Mouse (Mus musculus): ENCODE data around the gene Aoc3. TPM values are rescaled to one million over a fixed set of nuclear protein-coding genes. Genes with fewer than 3 reads are reported as not detected.
"Not testable (repeated sequence)": the region's sequence is repeated elsewhere in the genome, so short reads cannot be mapped to it uniquely, and the experiment has no call there.

Aoc3 gene
- total and polyA plus RNA-seq, 2 experiments from 2014 or later, result 0.08 to 0.43 TPM

DNA sequence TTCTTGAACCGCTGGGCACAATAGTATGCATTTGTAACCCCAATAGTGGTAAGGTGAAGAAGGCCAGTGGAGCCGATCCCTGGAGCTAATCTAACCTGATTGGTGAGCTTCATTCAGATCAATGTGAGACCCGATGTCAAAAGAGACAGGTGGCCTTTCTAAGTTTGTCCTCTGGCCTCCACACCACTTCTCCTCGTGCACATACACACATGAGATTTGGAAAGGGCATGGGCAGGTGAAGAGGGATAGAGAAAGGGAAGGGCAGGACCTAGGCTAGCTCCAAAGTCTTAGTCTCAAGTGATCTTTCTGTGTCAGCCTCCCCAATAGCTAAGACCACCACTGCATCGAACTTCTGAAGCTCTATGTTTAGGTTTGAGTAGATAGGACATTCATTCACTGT lies 39.7 kb downstream of the Aoc3 start:
- H3K4me1 ChIP-seq (ENCODE audit: insufficient read depth), result no peaks in the 10 kb centered on the region
- H3K4me3 ChIP-seq (ENCODE audit: low read depth, low read length), result no peak overlapping the region
- no peak for ATAC-seq
- H3K9me3 ChIP-seq (ENCODE audit: low read length), result no peaks in the 10 kb centered on the region
- DNase-seq, result no peak
- no peaks in the 10 kb centered on the region for H3K27me3 ChIP-seq (ENCODE audit: insufficient read depth, low read length)
- H3K27ac ChIP-seq (ENCODE audit: low read depth, low read length), result no peak overlapping the region
- H3K4me2 ChIP-seq (ENCODE audit: low read depth), result no peak overlapping the region
- H3K36me3 ChIP-seq (ENCODE audit: insufficient read depth), result no peaks in the 10 kb centered on the region
- WGBS, result 75% methylated on average over 5 of the region's 5 CpGs
- no peak for TF ChIP-seq CTCF (IDR thresholded peaks at IDR 0.05; ENCODE audit: low read depth)
- no peak overlapping the region for H3K9ac ChIP-seq

DNA sequence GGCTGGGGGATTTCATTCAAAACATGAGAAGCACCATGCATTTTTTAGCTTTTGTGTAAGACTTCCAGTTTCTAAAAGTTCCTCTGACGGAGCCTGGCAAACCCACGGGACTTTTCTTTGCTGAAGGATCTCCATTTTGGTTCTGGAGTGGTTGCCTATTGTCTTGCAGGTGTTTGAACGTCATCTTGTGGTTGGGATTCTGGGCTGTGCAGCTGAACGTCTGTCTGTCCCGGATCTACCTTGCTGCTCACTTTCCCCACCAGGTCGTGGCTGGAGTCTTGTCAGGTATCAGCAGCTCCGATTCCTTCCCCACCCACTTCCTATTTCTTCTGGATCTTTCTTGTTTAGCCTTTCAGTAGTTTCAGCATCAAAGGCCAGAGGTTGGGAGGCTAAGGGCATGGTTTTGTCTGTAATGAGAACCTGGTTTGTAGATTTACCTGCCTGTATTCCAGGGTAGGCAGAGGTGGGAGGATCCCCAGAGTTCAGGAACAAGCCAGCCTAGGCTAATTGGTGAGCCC lies 44.1 kb downstream of the Aoc3 start:
- TF ChIP-seq CTCF (IDR thresholded peaks at IDR 0.05; ENCODE audit: low read depth), result no peak
- ATAC-seq (no peak), DNase-seq (no peak)
- Histone ChIP-seq H3K27ac (ENCODE audit: low read depth, low read length) (no peak overlapping the region), H3K9ac (no peak overlapping the region), H3K27me3 (ENCODE audit: insufficient read depth, low read length) (peaks cover 3% of the 10 kb centered on the region; the same call in 1 of the 2 replicates), H3K4me2 (ENCODE audit: low read depth) (no peak overlapping the region), H3K36me3 (ENCODE audit: insufficient read depth) (no peaks in the 10 kb centered on the region), H3K4me1 (ENCODE audit: insufficient read depth) (no peaks in the 10 kb centered on the region), H3K4me3 (ENCODE audit: low read depth, low read length) (no peak overlapping the region), H3K9me3 (ENCODE audit: low read length) (no peaks in the 10 kb centered on the region)
- WGBS, result 53% methylated on average over 7 of the region's 7 CpGs

DNA sequence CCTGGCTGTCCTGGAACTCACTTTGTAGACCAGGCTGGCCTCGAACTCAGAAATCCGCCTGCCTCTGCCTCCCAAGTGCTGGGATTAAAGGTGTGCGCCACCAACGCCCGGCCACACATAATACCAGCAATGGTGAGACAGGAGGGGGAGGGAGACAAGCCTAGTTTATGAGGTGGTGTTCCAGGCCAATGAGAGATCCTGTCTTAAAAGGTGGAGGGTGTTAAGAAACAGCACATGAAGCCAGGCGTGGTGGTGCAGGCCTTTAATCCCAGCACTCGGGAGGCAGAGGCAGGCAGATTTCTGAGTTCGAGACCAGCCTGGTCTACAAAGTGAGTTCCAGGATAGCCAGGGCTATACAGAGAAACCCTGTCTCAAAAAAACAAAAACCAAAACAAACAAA lies 47.8 kb downstream of the Aoc3 start:
- not testable (repeated sequence) for H3K4me1 ChIP-seq (ENCODE audit: insufficient read depth); H3K36me3 ChIP-seq (ENCODE audit: insufficient read depth); H3K27ac ChIP-seq (ENCODE audit: low read depth, low read length); DNase-seq; H3K27me3 ChIP-seq (ENCODE audit: insufficient read depth, low read length); ATAC-seq; H3K4me2 ChIP-seq (ENCODE audit: low read depth); H3K9ac ChIP-seq; H3K4me3 ChIP-seq (ENCODE audit: low read depth, low read length); H3K9me3 ChIP-seq (ENCODE audit: low read length)
- WGBS, result 92% methylated on average over 8 of the region's 8 CpGs

DNA sequence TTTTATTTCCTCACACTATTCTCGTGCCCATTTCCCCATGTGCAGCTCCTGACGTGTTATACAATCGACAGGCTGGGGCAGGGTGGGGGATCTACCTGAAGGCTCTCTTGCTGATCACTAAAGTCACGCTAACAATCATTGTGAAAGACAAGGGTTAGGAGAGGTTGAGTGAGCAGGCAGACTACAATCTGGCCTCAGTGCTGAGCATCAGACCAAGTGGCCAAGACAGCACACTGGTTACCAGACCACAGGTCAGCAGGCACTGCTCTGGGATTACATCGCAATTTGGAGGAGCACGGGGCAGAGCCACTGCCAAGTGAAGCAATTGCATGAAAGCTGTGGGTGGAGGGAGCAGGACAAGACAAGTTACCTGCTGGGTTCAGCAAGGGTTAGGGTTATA lies 48.5 kb downstream of the Aoc3 start:
- WGBS, result 82% methylated on average over 6 of the region's 6 CpGs
- no peak overlapping the region for H3K4me2 ChIP-seq (ENCODE audit: low read depth)
- H3K36me3 ChIP-seq (ENCODE audit: insufficient read depth), result no peaks in the 10 kb centered on the region
- DNase-seq (no peak), ATAC-seq (no peak)
- no peak overlapping the region for H3K27ac ChIP-seq (ENCODE audit: low read depth, low read length)
- no peak for TF ChIP-seq CTCF (IDR thresholded peaks at IDR 0.05; ENCODE audit: low read depth)
- H3K27me3 ChIP-seq (ENCODE audit: insufficient read depth, low read length), result peaks cover 3% of the 10 kb centered on the region; the same call in 1 of the 2 replicates
- H3K9ac ChIP-seq, result no peak overlapping the region
- H3K4me1 ChIP-seq (ENCODE audit: insufficient read depth), result no peaks in the 10 kb centered on the region
- H3K9me3 ChIP-seq (ENCODE audit: low read length), result no peaks in the 10 kb centered on the region
- H3K4me3 ChIP-seq (ENCODE audit: low read depth, low read length), result no peak overlapping the region

DNA sequence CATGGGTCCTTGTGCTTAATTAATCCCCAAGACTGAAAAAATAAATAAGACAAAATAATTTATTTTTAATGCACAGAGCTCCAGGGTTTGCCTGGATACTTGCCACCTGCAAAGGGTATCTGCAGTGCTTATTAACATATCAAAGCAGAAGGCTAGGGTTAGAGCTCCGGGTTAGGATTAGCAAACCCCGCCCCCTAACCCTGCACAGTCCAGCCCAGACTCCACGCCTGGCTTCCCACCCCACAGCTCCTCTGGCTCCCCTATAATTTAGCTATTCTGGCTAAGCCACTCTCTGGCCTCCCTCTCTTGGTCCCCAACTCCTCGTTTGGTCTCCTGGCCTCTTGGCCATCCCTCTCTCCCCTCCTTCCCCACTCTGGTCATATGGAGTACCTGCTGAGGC lies 51.4 kb downstream of the Aoc3 start:
- TF ChIP-seq CTCF (IDR thresholded peaks at IDR 0.05; ENCODE audit: low read depth), result no peak
- Histone ChIP-seq H3K27ac (ENCODE audit: low read depth, low read length) (no peak overlapping the region), H3K9me3 (ENCODE audit: low read length) (no peaks in the 10 kb centered on the region), H3K36me3 (ENCODE audit: insufficient read depth) (no peaks in the 10 kb centered on the region), H3K4me2 (ENCODE audit: low read depth) (no peak overlapping the region), H3K4me3 (ENCODE audit: low read depth, low read length) (no peak overlapping the region), H3K4me1 (ENCODE audit: insufficient read depth) (no peaks in the 10 kb centered on the region), H3K27me3 (ENCODE audit: insufficient read depth, low read length) (peaks cover under 1% of the 10 kb centered on the region; the same call in 1 of the 2 replicates), H3K9ac (no peak overlapping the region)
- WGBS, result 7% methylated on average over 4 of the region's 4 CpGs
- ATAC-seq, result no peak
- no peak for DNase-seq

Small RNA genes within 50 kb of the gene (microRNA-seq; reads per million reads assigned to microRNA genes)
- 0 reads per million in 2 experiments for gene Gm25593

Other genes starting within 250 kb of the Aoc3 start
- 39.3 and 40.7 TPM in 2 replicates for gene Coasy, start 248.0 kb upstream of the Aoc3 start, total RNA-seq (2014; rRNA removed)
- 39.8 and 40.2 TPM in 2 replicates for gene Coasy, start 248.0 kb upstream of the Aoc3 start, polyA plus RNA-seq (2015; fragmentation: Nextera tagmentation; extraction: Ambion mirVana)
- gene Mlx, start 243.3 kb upstream of the Aoc3 start, total RNA-seq (2014; rRNA removed), result 68.0 and 76.5 TPM in 2 replicates
- gene Mlx, start 243.3 kb upstream of the Aoc3 start, polyA plus RNA-seq (2015; fragmentation: Nextera tagmentation; extraction: Ambion mirVana), result 78.0 and 82.4 TPM in 2 replicates
- 9.5 and 13.8 TPM in 2 replicates for gene Psmc3ip, start 235.2 kb upstream of the Aoc3 start, total RNA-seq (2014; rRNA removed)
- 19.2 and 25.7 TPM in 2 replicates for gene Psmc3ip, start 235.2 kb upstream of the Aoc3 start, polyA plus RNA-seq (2015; fragmentation: Nextera tagmentation; extraction: Ambion mirVana)
- gene Retreg3, start 210.7 kb upstream of the Aoc3 start, total RNA-seq (2014; rRNA removed), result 53.3 and 59.0 TPM in 2 replicates
- gene Retreg3, start 210.7 kb upstream of the Aoc3 start, polyA plus RNA-seq (2015; fragmentation: Nextera tagmentation; extraction: Ambion mirVana), result 21.0 and 23.2 TPM in 2 replicates
- gene Tubg1, start 210.7 kb upstream of the Aoc3 start, total RNA-seq (2014; rRNA removed), result 35.6 and 43.1 TPM in 2 replicates
- gene Tubg1, start 210.7 kb upstream of the Aoc3 start, polyA plus RNA-seq (2015; fragmentation: Nextera tagmentation; extraction: Ambion mirVana), result 64.8 and 66.6 TPM in 2 replicates
- 23.2 and 28.6 TPM in 2 replicates for gene Tubg2, start 174.7 kb upstream of the Aoc3 start, total RNA-seq (2014; rRNA removed)
- 59.9 and 69.7 TPM in 2 replicates for gene Tubg2, start 174.7 kb upstream of the Aoc3 start, polyA plus RNA-seq (2015; fragmentation: Nextera tagmentation; extraction: Ambion mirVana)
- 3.0 and 3.5 TPM in 2 replicates for gene Cntnap1, start 160.1 kb upstream of the Aoc3 start, total RNA-seq (2014; rRNA removed)
- 0.35 and 1.1 TPM in 2 replicates for gene Cntnap1, start 160.1 kb upstream of the Aoc3 start, polyA plus RNA-seq (2015; fragmentation: Nextera tagmentation; extraction: Ambion mirVana)
- 9.2 and 10.2 TPM in 2 replicates for gene Plekhh3, start 159.3 kb upstream of the Aoc3 start, total RNA-seq (2014; rRNA removed)
- gene Plekhh3, start 159.3 kb upstream of the Aoc3 start, polyA plus RNA-seq (2015; fragmentation: Nextera tagmentation; extraction: Ambion mirVana), result 4.9 and 5.3 TPM in 2 replicates
- gene Ccr10, start 155.2 kb upstream of the Aoc3 start, total RNA-seq (2014; rRNA removed), result 0.23 and 0.52 TPM in 2 replicates
- gene Ccr10, start 155.2 kb upstream of the Aoc3 start, polyA plus RNA-seq (2015; fragmentation: Nextera tagmentation; extraction: Ambion mirVana), result 0.15 and 0.24 TPM in 2 replicates
- gene Ezh1, start 104.1 kb upstream of the Aoc3 start, total RNA-seq (2014; rRNA removed), result 25.6 and 27.7 TPM in 2 replicates
- 18.8 and 22.5 TPM in 2 replicates for gene Ezh1, start 104.1 kb upstream of the Aoc3 start, polyA plus RNA-seq (2015; fragmentation: Nextera tagmentation; extraction: Ambion mirVana)
- gene Ramp2, start 84.6 kb upstream of the Aoc3 start, total RNA-seq (2014; rRNA removed), result 42.9 and 46.0 TPM in 2 replicates
- 93.4 and 102 TPM in 2 replicates for gene Ramp2, start 84.6 kb upstream of the Aoc3 start, polyA plus RNA-seq (2015; fragmentation: Nextera tagmentation; extraction: Ambion mirVana)
- gene Vps25, start 76.9 kb upstream of the Aoc3 start, total RNA-seq (2014; rRNA removed), result 71.7 and 75.8 TPM in 2 replicates
- 135 and 138 TPM in 2 replicates for gene Vps25, start 76.9 kb upstream of the Aoc3 start, polyA plus RNA-seq (2015; fragmentation: Nextera tagmentation; extraction: Ambion mirVana)
- 3.2 and 5.4 TPM in 2 replicates for gene Wnk4, start 70.0 kb upstream of the Aoc3 start, total RNA-seq (2014; rRNA removed)
- gene Wnk4, start 70.0 kb upstream of the Aoc3 start, polyA plus RNA-seq (2015; fragmentation: Nextera tagmentation; extraction: Ambion mirVana), result 7.8 and 9.1 TPM in 2 replicates
- 0.10 and 0.15 TPM in 2 replicates for gene Cntd1, start 51.6 kb upstream of the Aoc3 start, total RNA-seq (2014; rRNA removed)
- 0.36 and 0.61 TPM in 2 replicates for gene Cntd1, start 51.6 kb upstream of the Aoc3 start, polyA plus RNA-seq (2015; fragmentation: Nextera tagmentation; extraction: Ambion mirVana)
- 110 and 140 TPM in 2 replicates for gene Coa3, start 51.5 kb upstream of the Aoc3 start, total RNA-seq (2014; rRNA removed)
- 208 and 233 TPM in 2 replicates for gene Coa3, start 51.5 kb upstream of the Aoc3 start, polyA plus RNA-seq (2015; fragmentation: Nextera tagmentation; extraction: Ambion mirVana)
- 107 and 177 TPM in 2 replicates for gene Becn1, start 28.3 kb upstream of the Aoc3 start, total RNA-seq (2014; rRNA removed)
- 133 and 145 TPM in 2 replicates for gene Becn1, start 28.3 kb upstream of the Aoc3 start, polyA plus RNA-seq (2015; fragmentation: Nextera tagmentation; extraction: Ambion mirVana)
- gene Psme3, start 14.4 kb upstream of the Aoc3 start, total RNA-seq (2014; rRNA removed), result 70.7 and 80.9 TPM in 2 replicates
- gene Psme3, start 14.4 kb upstream of the Aoc3 start, polyA plus RNA-seq (2015; fragmentation: Nextera tagmentation; extraction: Ambion mirVana), result 78.2 and 88.0 TPM in 2 replicates
- gene Aoc2, start 5.5 kb upstream of the Aoc3 start, total RNA-seq (2014; rRNA removed), result 2.7 and 4.4 TPM in 2 replicates
- 0.42 and 0.87 TPM in 2 replicates for gene Aoc2, start 5.5 kb upstream of the Aoc3 start, polyA plus RNA-seq (2015; fragmentation: Nextera tagmentation; extraction: Ambion mirVana)
- not detected in 2 replicates for gene G6pc, start 37.0 kb downstream of the Aoc3 start, total RNA-seq (2014; rRNA removed)
- not detected in 2 replicates for gene G6pc, start 37.0 kb downstream of the Aoc3 start, polyA plus RNA-seq (2015; fragmentation: Nextera tagmentation; extraction: Ambion mirVana)
- 87.8 and 89.8 TPM in 2 replicates for gene Aarsd1, start 87.0 kb downstream of the Aoc3 start, total RNA-seq (2014; rRNA removed)
- 90.9 and 101 TPM in 2 replicates for gene Aarsd1, start 87.0 kb downstream of the Aoc3 start, polyA plus RNA-seq (2015; fragmentation: Nextera tagmentation; extraction: Ambion mirVana)
- gene Gm27029, start 94.2 kb downstream of the Aoc3 start, total RNA-seq (2014; rRNA removed), result 1.0 and 5.7 TPM in 2 replicates
- gene Gm27029, start 94.2 kb downstream of the Aoc3 start, polyA plus RNA-seq (2015; fragmentation: Nextera tagmentation; extraction: Ambion mirVana), result 5.1 and 6.2 TPM in 2 replicates
- 10.9 and 12.6 TPM in 2 replicates for gene Rundc1, start 94.5 kb downstream of the Aoc3 start, total RNA-seq (2014; rRNA removed)
- gene Rundc1, start 94.5 kb downstream of the Aoc3 start, polyA plus RNA-seq (2015; fragmentation: Nextera tagmentation; extraction: Ambion mirVana), result 18.9 and 24.4 TPM in 2 replicates
- 0.62 and 1.8 TPM in 2 replicates for gene Ptges3l, start 94.7 kb downstream of the Aoc3 start, total RNA-seq (2014; rRNA removed)
- 1.2 and 2.4 TPM in 2 replicates for gene Ptges3l, start 94.7 kb downstream of the Aoc3 start, polyA plus RNA-seq (2015; fragmentation: Nextera tagmentation; extraction: Ambion mirVana)
- 785 and 1,503 TPM in 2 replicates for gene Rpl27, start 111.7 kb downstream of the Aoc3 start, total RNA-seq (2014; rRNA removed)
- gene Rpl27, start 111.7 kb downstream of the Aoc3 start, polyA plus RNA-seq (2015; fragmentation: Nextera tagmentation; extraction: Ambion mirVana), result 274 and 348 TPM in 2 replicates
- gene Ifi35, start 117.8 kb downstream of the Aoc3 start, total RNA-seq (2014; rRNA removed), result 3.2 and 5.2 TPM in 2 replicates
- gene Ifi35, start 117.8 kb downstream of the Aoc3 start, polyA plus RNA-seq (2015; fragmentation: Nextera tagmentation; extraction: Ambion mirVana), result 3.8 and 5.1 TPM in 2 replicates
- gene Rnd2, start 134.4 kb downstream of the Aoc3 start, total RNA-seq (2014; rRNA removed), result 61.9 and 71.4 TPM in 2 replicates
- 88.1 and 96.6 TPM in 2 replicates for gene Rnd2, start 134.4 kb downstream of the Aoc3 start, polyA plus RNA-seq (2015; fragmentation: Nextera tagmentation; extraction: Ambion mirVana)
- 131 and 174 TPM in 2 replicates for gene Vat1, start 135.6 kb downstream of the Aoc3 start, total RNA-seq (2014; rRNA removed)
- 73.3 and 92.7 TPM in 2 replicates for gene Vat1, start 135.6 kb downstream of the Aoc3 start, polyA plus RNA-seq (2015; fragmentation: Nextera tagmentation; extraction: Ambion mirVana)
- gene Brca1, start 221.3 kb downstream of the Aoc3 start, total RNA-seq (2014; rRNA removed), result 3.3 and 4.2 TPM in 2 replicates
- 1.3 and 1.7 TPM in 2 replicates for gene Brca1, start 221.3 kb downstream of the Aoc3 start, polyA plus RNA-seq (2015; fragmentation: Nextera tagmentation; extraction: Ambion mirVana)
- 121 and 141 TPM in 2 replicates for gene Nbr1, start 221.5 kb downstream of the Aoc3 start, total RNA-seq (2014; rRNA removed)
- gene Nbr1, start 221.5 kb downstream of the Aoc3 start, polyA plus RNA-seq (2015; fragmentation: Nextera tagmentation; extraction: Ambion mirVana), result 54.9 and 64.7 TPM in 2 replicates

Data from forebrain, postnatal 0 days (tissue).